In the genomic region with DNA sequence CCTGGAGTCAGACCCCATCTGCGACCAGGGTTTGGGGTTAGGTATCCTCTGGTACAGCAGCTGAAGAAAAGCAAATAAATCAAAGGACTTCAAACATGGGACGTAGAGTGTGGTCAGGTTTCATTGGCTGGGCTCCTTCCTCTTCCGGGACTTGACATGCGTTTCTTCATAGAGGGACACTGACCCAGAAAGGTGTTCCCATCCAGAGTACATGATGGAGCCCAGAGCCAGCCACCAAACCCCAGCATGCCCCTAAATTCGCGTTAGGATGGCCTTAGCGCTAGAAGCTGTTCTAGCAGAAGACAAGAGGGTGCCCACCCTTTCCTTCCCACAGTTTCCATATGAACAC, we compare ENCODE assay signal across 8 mouse cellular contexts. TPM values are rescaled to one million over a fixed set of nuclear protein-coding genes. Genes with fewer than 3 reads are reported as not detected.
A peak's percentile ranks its signal among the peaks of the same experiment; 100 is the strongest.
DNase-seq lines count a peak whose midpoint lies in the region; ATAC-seq and TF ChIP-seq lines count a peak whose summit lies in the region.

No protein-coding gene starts in this region.

- intact Hi-C loops in heart, postnatal 10 days (cut with DNase I) = no loop called here

- no peaks in the 10 kb centered on the region for H3K9me3 ChIP-seq in heart, embryonic 10.5 days
- no peaks in the 10 kb centered on the region for H3K9me3 ChIP-seq in E14TG2a.4 (ENCODE audit: low read length)

- no peak for DNase-seq in heart, embryonic 10.5 days (ENCODE audit: low spot score)
- DNase-seq in heart, postnatal 10 days = no peak
- no peak for DNase-seq in adrenal gland, adult 8-10 months
- DNase-seq in T-cell, adult 2 months (ENCODE audit: low spot score) = no peak

- TF ChIP-seq CTCF in E14TG2a.4 (conservative IDR thresholded peaks at IDR 0.05; ENCODE audit: low read length) = no peak

- ATAC-seq in granulocyte monocyte progenitor cell, adult 5-6 weeks (replicated peaks; ENCODE audit: poor library complexity, severe bottlenecking) = peak; percentile 40
- no peak for ATAC-seq in cerebellum, adult (ENCODE audit: insufficient number of reproducible peaks, low FRiP score, low TSS enrichment)

- peak overlapping the region; percentile 88 for H3K27ac ChIP-seq in heart, embryonic 10.5 days
- peak overlapping the region; percentile 67 for H3K27ac ChIP-seq in macrophage

- H3K4me1 ChIP-seq in heart, embryonic 10.5 days = peaks cover 21% of the 10 kb centered on the region
- peaks cover 26% of the 10 kb centered on the region for H3K4me1 ChIP-seq in E14TG2a.4 (replicated peaks; ENCODE audit: low read depth, low read length)

- H3K79me2 ChIP-seq in macrophage (ENCODE audit: inconsistent target) = peaks cover 44% of the 10 kb centered on the region

- WGBS in heart, embryonic 10.5 days = 21% methylated on average over 7 of the region's 7 CpGs
- 13% methylated on average over 7 of the region's 7 CpGs for WGBS in macrophage (ENCODE audit: missing documents)

- H3K27me3 ChIP-seq in heart, embryonic 10.5 days (ENCODE audit: insufficient read depth, poor library complexity, severe bottlenecking) = peaks cover 13% of the 10 kb centered on the region
- peaks cover 29% of the 10 kb centered on the region for H3K27me3 ChIP-seq in E14TG2a.4 (ENCODE audit: insufficient read depth, low read length)

- H3K4me3 ChIP-seq in heart, embryonic 10.5 days = peak overlapping the region; percentile 82
- H3K4me3 ChIP-seq in E14TG2a.4 (replicated peaks; ENCODE audit: low read length) (peak overlapping the region; percentile 91), macrophage (ENCODE audit: inconsistent target) (peak overlapping the region; percentile 76)

- H3K36me3 ChIP-seq in heart, embryonic 10.5 days = no peaks in the 10 kb centered on the region
- H3K36me3 ChIP-seq in E14TG2a.4 (ENCODE audit: insufficient read depth, low read length) (no peaks in the 10 kb centered on the region), macrophage (ENCODE audit: inconsistent target) (no peaks in the 10 kb centered on the region; the same call in 1 of the 2 replicates)

RNA-seq across cellular contexts. Expression of gene Tnip2, which starts 0.4 kb away (rescaled TPM):
- polyA plus RNA-seq in heart, embryonic 10.5 days (2016; fragmentation: Nextera tagmentation; extraction: Ambion mirVana) = 9.9 and 14.6 TPM in 2 replicates
- 1 to 10 TPM; 7.8 to 9.1 TPM for total RNA-seq in heart, postnatal 10 days (2021)
- 11.8 and 16.2 TPM in 2 replicates for total RNA-seq in granulocyte monocyte progenitor cell, adult 5-6 weeks (2014; fragmentation: Nextera tagmentation)
- 22.0 and 24.4 TPM in 2 replicates for total RNA-seq in granulocyte monocyte progenitor cell, adult 5-6 weeks (2017)
- total RNA-seq in macrophage (2018; cell fraction: chromatin; rRNA removed) = 100 to 1,000 TPM; 108 to 396 (median 174) TPM
- 10 to 100 TPM; 16.4 to 32.3 (median 19.7) TPM for total RNA-seq in macrophage (2018; cell fraction: cytosol; rRNA removed)
- 100 to 1,000 TPM in 14 of 26 experiments, 10 to 100 TPM in 12; 60.1 to 370 (median 104) TPM for total RNA-seq in macrophage (2018; cell fraction: nucleus; rRNA removed)
- polyA plus RNA-seq in macrophage (2018) = 20.0 to 28.2 TPM (median 24.5 TPM) in 3 replicates
- total RNA-seq in adrenal gland, adult 8-10 months (2022) = 10 to 100 TPM; 16.3 to 32.3 (median 24.3) TPM

RNA-seq across cellular contexts. Expression of gene Sh3bp2, which starts 11.4 kb away (rescaled TPM):
- polyA plus RNA-seq in heart, embryonic 10.5 days (2016; fragmentation: Nextera tagmentation; extraction: Ambion mirVana) = 3.6 and 6.0 TPM in 2 replicates
- 1 to 10 TPM; 3.6 to 6.7 TPM for total RNA-seq in heart, postnatal 10 days (2021)
- 15.4 and 16.5 TPM in 2 replicates for total RNA-seq in granulocyte monocyte progenitor cell, adult 5-6 weeks (2014; fragmentation: Nextera tagmentation)
- 9.8 and 11.9 TPM in 2 replicates for total RNA-seq in granulocyte monocyte progenitor cell, adult 5-6 weeks (2017)
- 100 to 1,000 TPM; 175 to 607 (median 366) TPM for total RNA-seq in macrophage (2018; cell fraction: chromatin; rRNA removed)
- 100 to 1,000 TPM in 18 of 26 experiments, 10 to 100 TPM in 8; 68.6 to 194 (median 120) TPM for total RNA-seq in macrophage (2018; cell fraction: cytosol; rRNA removed)
- 100 to 1,000 TPM; 130 to 352 (median 231) TPM for total RNA-seq in macrophage (2018; cell fraction: nucleus; rRNA removed)
- 112 to 135 TPM (median 116 TPM) in 3 replicates for polyA plus RNA-seq in macrophage (2018)
- 10 to 100 TPM; 11.5 to 23.9 (median 17.8) TPM for total RNA-seq in adrenal gland, adult 8-10 months (2022)

RNA-seq across cellular contexts. Expression of gene Add1, which starts 59.3 kb away (rescaled TPM):
- polyA plus RNA-seq in heart, embryonic 10.5 days (2016; fragmentation: Nextera tagmentation; extraction: Ambion mirVana) = 177 and 187 TPM in 2 replicates
- total RNA-seq in heart, postnatal 10 days (2021) = 100 to 1,000 TPM; 187 to 196 TPM
- 65.6 and 74.2 TPM in 2 replicates for total RNA-seq in granulocyte monocyte progenitor cell, adult 5-6 weeks (2014; fragmentation: Nextera tagmentation)
- 81.0 and 82.6 TPM in 2 replicates for total RNA-seq in granulocyte monocyte progenitor cell, adult 5-6 weeks (2017)
- total RNA-seq in macrophage (2018; cell fraction: chromatin; rRNA removed) = 100 to 1,000 TPM; 113 to 315 (median 212) TPM
- 100 to 1,000 TPM in 22 of 26 experiments, 10 to 100 TPM in 4; 93.8 to 151 (median 117) TPM for total RNA-seq in macrophage (2018; cell fraction: cytosol; rRNA removed)
- 100 to 1,000 TPM in 25 of 26 experiments, 10 to 100 TPM in 1; 98.1 to 214 (median 158) TPM for total RNA-seq in macrophage (2018; cell fraction: nucleus; rRNA removed)
- 107 to 147 TPM (median 116 TPM) in 3 replicates for polyA plus RNA-seq in macrophage (2018)
- total RNA-seq in adrenal gland, adult 8-10 months (2022) = 100 to 1,000 TPM; 144 to 201 (median 179) TPM
